Mouse (Mus musculus) stomach, embryonic 15.5 days (tissue): ENCODE measurements at regions not wholly inside any gene's neighbourhood (a gene's known extent, or its start where the extent isn't known, plus 50 kb on each side); places are given as distances from the start of the nearest gene placed in this dataset.
A peak's percentile ranks its signal among the peaks of the same experiment; 100 is the strongest.
"Not testable (repeated sequence)": the region's sequence is repeated elsewhere in the genome, so short reads cannot be mapped to it uniquely, and the experiment has no call there.

Experiments
- ATAC-seq: fragments of 200-750 bp; cut with Nextera tagmentation; 2 replicates; pipeline ENCODE4 v1.8.0; 2017; ENCODE audit warnings: low read depth, moderate number of reproducible peaks, moderate TSS enrichment; ENCODE audit not compliant: insufficient read depth, low FRiP score
- H3K27ac ChIP-seq: fragments of 300-500 bp; sonication (generic); 2 replicates; pipeline ENCODE4 v1.5.1; 2015; ENCODE audit warnings: mild to moderate bottlenecking, inconsistent platforms
- H3K27me3 ChIP-seq: fragments of 300-500 bp; sonication (generic); replicated peaks from 2 replicates; pipeline ENCODE4 v1.6.1; 2015; ENCODE audit warnings: inconsistent platforms
- H3K36me3 ChIP-seq: fragments of 300-500 bp; sonication (generic); 2 replicates; pipeline ENCODE4 v1.6.1; 2015; ENCODE audit warnings: inconsistent platforms
- H3K4me1 ChIP-seq: fragments of 300-500 bp; sonication (generic); 2 replicates; pipeline ENCODE4 v1.6.1; 2015; ENCODE audit warnings: inconsistent platforms
- H3K4me2 ChIP-seq: fragments of 300-500 bp; sonication (generic); 2 replicates; pipeline ENCODE4 v1.6.1; 2015; ENCODE audit warnings: mild to moderate bottlenecking, inconsistent platforms
- H3K4me3 ChIP-seq: fragments of 300-500 bp; sonication (generic); replicated peaks from 2 replicates; pipeline ENCODE4 v1.5.1; 2015; ENCODE audit warnings: inconsistent platforms
- H3K9ac ChIP-seq: fragments of 300-500 bp; sonication (generic); 2 replicates; pipeline ENCODE4 v1.6.1; 2015; ENCODE audit warnings: inconsistent platforms
- H3K9me3 ChIP-seq: fragments of 300-500 bp; sonication (generic); 2 replicates; pipeline ENCODE4 v1.6.1; 2016; ENCODE audit warnings: inconsistent platforms
- WGBS: fragments of 180-500 bp; shearing (Covaris S2); methylation state at CpG from one replicate; pipeline ENCODE4 v1.1.7; 2015; 5-methylcytosine and 5-hydroxymethylcytosine counted together

DNA sequence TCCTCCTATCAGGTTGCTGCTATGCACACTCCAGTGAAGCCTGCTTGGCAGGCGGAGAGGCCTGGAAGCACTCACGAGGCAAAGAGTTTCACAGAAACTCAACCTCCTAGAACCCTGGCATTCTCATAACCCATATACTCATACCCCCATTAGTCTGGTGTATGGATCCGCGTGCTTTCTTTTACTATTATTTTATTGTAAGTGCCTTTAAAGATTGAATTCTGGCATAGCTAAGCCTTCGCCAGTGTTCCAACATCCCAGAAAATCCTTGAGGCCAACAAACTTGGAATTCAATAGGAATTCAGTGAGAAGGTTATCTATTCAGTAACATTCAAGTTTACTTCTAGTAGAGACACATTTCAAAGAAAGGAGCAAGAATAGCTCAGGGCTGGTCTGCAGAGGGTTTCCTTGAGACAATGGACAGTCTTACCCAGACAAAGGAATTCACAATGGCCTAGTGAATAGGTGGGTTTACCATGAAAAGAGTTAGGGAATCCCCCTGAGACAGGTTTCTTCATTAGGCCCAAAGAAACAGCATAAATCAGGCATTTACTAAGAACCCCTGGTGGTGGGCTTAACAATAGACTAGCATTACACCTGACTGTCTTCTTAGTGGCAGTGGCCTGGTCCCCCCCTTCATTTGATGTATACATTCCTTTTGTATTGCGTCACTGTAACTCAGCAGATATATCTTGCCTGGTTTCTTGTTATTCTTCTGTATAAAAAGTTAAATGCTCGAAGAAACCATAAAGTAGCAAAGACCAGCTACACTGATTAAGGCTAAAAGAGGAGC, 80.8 kb upstream of the Gm15446 start:
- not testable (repeated sequence) for H3K4me2 ChIP-seq, H3K4me1 ChIP-seq, ATAC-seq, H3K4me3 ChIP-seq, H3K9ac ChIP-seq, H3K27me3 ChIP-seq, H3K27ac ChIP-seq, H3K9me3 ChIP-seq, H3K36me3 ChIP-seq
- WGBS = 81% methylated on average over 7 of the region's 7 CpGs

DNA sequence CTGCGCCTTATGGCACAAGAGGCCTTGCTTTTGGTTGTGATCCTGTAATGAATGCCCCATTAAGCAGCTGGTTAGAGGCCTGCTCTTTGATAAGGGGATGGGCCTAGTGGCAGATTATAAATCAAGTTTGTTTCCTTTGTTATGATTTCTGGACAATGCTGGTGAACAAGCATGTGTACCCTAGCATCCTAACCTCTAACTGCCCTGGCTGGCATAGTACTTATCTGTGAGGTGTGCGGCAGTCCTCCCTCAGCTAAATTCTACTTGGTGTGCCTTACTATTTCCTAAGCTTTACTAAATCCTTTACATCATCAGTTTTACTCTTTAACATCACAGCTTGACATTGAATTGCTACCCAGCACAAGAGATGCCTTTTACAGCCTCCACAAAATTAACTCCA, 79.0 kb upstream of the Gm15446 start:
- not testable (repeated sequence) for H3K9me3 ChIP-seq, H3K4me1 ChIP-seq, ATAC-seq, H3K27me3 ChIP-seq, H3K27ac ChIP-seq, H3K9ac ChIP-seq, H3K36me3 ChIP-seq
- 79% methylated on average over 2 of the region's 2 CpGs for WGBS
- H3K4me2 ChIP-seq = peak overlapping the region; percentile 58
- peak overlapping the region; percentile 57 for H3K4me3 ChIP-seq

GRCm38 (mm10) chr5:109844753-109845186, 78.4 kb upstream of the Gm15446 start:
- Histone ChIP-seq H3K27me3 (no peaks in the 10 kb centered on the region), H3K9me3 (no peaks in the 10 kb centered on the region), H3K36me3 (no peaks in the 10 kb centered on the region), H3K9ac (peak overlapping the region; percentile 34; the same call in 1 of the 2 replicates), H3K27ac (no peak overlapping the region), H3K4me1 (no peaks in the 10 kb centered on the region), H3K4me3 (peak overlapping the region; percentile 57), H3K4me2 (peak overlapping the region; percentile 58)
- 5% methylated on average over 15 of the region's 15 CpGs for WGBS
- peak; percentile 98 for ATAC-seq

DNA sequence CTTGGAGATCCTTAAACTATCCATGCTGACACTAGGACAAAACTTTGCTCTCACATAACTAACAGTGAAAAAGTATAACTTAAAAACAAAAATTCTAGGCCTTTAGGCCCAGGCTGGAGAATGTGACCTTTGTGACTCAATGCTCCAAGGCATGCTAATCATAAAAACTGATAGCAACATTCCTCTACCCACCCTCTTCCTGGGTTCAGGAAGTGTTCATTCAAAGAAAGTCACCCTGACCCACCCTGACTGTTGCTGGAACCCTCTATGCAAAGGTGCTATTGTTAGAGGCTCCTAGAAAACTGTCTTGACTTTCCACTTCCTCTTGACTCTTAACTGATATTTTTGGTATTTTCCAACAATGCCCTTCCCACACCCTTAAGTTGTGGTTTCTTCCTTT, 72.0 kb upstream of the Gm15446 start:
- not testable (repeated sequence) for H3K4me3 ChIP-seq, H3K27me3 ChIP-seq, H3K27ac ChIP-seq, ATAC-seq, H3K9ac ChIP-seq, H3K9me3 ChIP-seq, H3K4me2 ChIP-seq, H3K36me3 ChIP-seq, H3K4me1 ChIP-seq

- 80% methylated on average over 4 of the region's 4 CpGs for WGBS
- no peak overlapping the region for H3K9ac ChIP-seq
- H3K4me1 ChIP-seq = no peaks in the 10 kb centered on the region
- no peak overlapping the region for H3K4me3 ChIP-seq
- no peak for ATAC-seq
- H3K27ac ChIP-seq = no peak overlapping the region
- no peak overlapping the region for H3K4me2 ChIP-seq
- no peaks in the 10 kb centered on the region for H3K9me3 ChIP-seq
- no peaks in the 10 kb centered on the region for H3K27me3 ChIP-seq
- no peaks in the 10 kb centered on the region for H3K36me3 ChIP-seq
Observed at GRCm38 (mm10) chr5:109860402-109860801, 62.8 kb upstream of the Gm15446 start.

DNA sequence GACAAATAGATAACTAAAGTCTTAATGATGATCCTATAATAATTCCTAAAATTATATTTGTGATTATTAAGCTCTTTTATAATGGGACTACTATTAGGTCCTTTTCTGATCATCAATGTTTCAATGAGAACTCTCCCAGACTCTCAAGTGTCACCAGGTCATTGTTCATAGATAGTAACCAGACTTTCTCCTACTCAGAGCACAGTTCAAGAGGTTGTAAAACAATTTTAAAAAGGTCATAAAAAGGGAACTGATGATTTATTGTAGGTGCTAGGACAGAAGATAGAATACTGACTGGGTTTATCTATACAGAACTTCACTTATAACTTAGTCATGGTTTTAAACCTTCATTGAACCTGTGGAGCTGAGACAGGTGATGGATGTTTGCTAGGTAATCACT, 58.7 kb upstream of the Gm15446 start:
- not testable (repeated sequence) for H3K4me1 ChIP-seq, H3K27ac ChIP-seq, H3K9me3 ChIP-seq, H3K4me2 ChIP-seq, H3K36me3 ChIP-seq, H3K27me3 ChIP-seq, H3K9ac ChIP-seq, H3K4me3 ChIP-seq, ATAC-seq

DNA sequence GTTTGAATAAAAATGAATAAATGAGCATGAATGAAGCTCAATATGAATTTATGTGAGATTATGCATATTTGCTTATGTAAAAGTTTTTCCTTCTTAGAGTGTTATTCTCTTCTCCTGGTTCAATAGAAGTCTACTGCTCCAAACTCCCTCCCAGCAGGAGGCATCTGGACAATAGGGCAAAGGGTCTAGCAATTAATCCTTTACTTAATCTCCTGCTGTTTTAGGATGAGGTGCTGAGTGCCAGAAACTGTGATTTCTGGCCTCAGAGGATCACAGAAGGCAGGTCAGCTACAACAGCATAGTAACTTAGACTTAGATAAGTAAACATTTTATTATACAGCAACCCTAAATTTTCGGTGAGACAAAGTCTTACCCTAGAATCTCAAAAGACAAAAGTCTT, 57.6 kb upstream of the Gm15446 start:
- 55% methylated on average over 1 of the region's 1 CpGs for WGBS

GRCm38 (mm10) chr5:109866337-109867126, 56.7 kb upstream of the Gm15446 start:
- no peaks in the 10 kb centered on the region for H3K9me3 ChIP-seq
- no peaks in the 10 kb centered on the region for H3K27me3 ChIP-seq
- H3K27ac ChIP-seq = peak overlapping the region; percentile 58; the same call in 1 of the 2 replicates
- no peaks in the 10 kb centered on the region for H3K4me1 ChIP-seq
- no peaks in the 10 kb centered on the region for H3K36me3 ChIP-seq
- ATAC-seq = peak; percentile 100
- under 1% methylated on average over 22 of the region's 22 CpGs for WGBS
- H3K9ac ChIP-seq = peak overlapping the region; percentile 59; the same call in 1 of the 2 replicates
- H3K4me3 ChIP-seq = peak overlapping the region; percentile 70
- H3K4me2 ChIP-seq = peak overlapping the region; percentile 60

More for the DNA sequence above, 57.6 kb upstream of the Gm15446 start:
- Histone ChIP-seq H3K4me3 (no peak overlapping the region), H3K9me3 (no peaks in the 10 kb centered on the region), H3K27ac (no peak overlapping the region), H3K4me2 (no peak overlapping the region), H3K4me1 (no peaks in the 10 kb centered on the region), H3K36me3 (no peaks in the 10 kb centered on the region), H3K27me3 (no peaks in the 10 kb centered on the region), H3K9ac (no peak overlapping the region)
- no peak for ATAC-seq

DNA sequence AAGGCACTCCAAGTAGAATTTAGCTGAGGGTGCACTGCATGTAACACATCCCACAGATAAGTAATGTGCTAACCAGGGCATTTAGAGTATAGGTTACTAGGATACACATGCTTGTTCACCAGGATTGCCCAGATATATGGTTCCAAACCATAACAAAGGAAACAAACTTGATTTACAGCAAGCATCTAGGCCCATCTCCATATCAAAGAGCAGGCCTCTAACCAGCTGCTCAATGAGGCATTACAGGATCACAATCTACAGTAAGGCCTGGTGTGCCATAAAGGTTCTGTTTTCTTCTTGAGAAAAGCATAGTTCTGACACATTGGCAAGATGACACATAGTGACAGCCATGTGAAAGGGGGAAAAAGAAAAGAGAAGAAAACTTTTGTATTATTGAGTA, 56.0 kb upstream of the Gm15446 start:
- not testable (repeated sequence) for H3K27me3 ChIP-seq, H3K36me3 ChIP-seq, H3K9ac ChIP-seq, ATAC-seq, H3K27ac ChIP-seq, H3K9me3 ChIP-seq, H3K4me1 ChIP-seq
- H3K4me2 ChIP-seq = peak overlapping the region; percentile 60
- peak overlapping the region; percentile 70 for H3K4me3 ChIP-seq
